24 mouse cellular contexts compared by ENCODE assay signal in genomic region chr14:46889096-46889495, GRCm38 (mm10). TPM values are rescaled to one million over a fixed set of nuclear protein-coding genes. Genes with fewer than 3 reads are reported as not detected.
DNase-seq lines count a peak whose midpoint lies in the region; ATAC-seq and TF ChIP-seq lines count a peak whose summit lies in the region.
"Had no signal": no experiment of that assay in that cellular context is flagged by ENCODE, and none has a peak within 500 bp of the region (broad histone marks: within the 10 kb centered on the region; RNA-seq: fewer than 3 reads in every experiment).

No protein-coding gene starts in this region.

- TF ChIP-seq CTCF in heart, adult 2 months (IDR thresholded peaks at IDR 0.05), result no peak

- H3K9ac ChIP-seq in heart, embryonic 12.5 days, result peak overlapping the region; percentile 40; the same call in 1 of the 2 replicates
- H3K9ac ChIP-seq in heart, embryonic 14.5 days (ENCODE audit: low read length), result 0 out of 2 replicates have a peak overlapping the region, but pooled peaks have one; percentile 27
- peak overlapping the region; percentile 49 for H3K9ac ChIP-seq in heart, embryonic 16.5 days (ENCODE audit: low read length)
- no peak overlapping the region for H3K9ac ChIP-seq in heart, embryonic 11.5 days (ENCODE audit: low read depth, low read length)
- H3K9ac ChIP-seq in heart, adult 2 months (ENCODE audit: low read depth, low read length), result no peak overlapping the region
- H3K9ac ChIP-seq: embryonic facial prominence, embryonic 13.5 days; embryonic facial prominence, embryonic 15.5 days; forebrain, embryonic 12.5 days had no signal

- H3K4me1 ChIP-seq in heart, embryonic 12.5 days (replicated peaks), result peaks cover 52% of the 10 kb centered on the region
- H3K4me1 ChIP-seq in heart, embryonic 14.5 days (ENCODE audit: control insufficient read depth in 2 of 2, insufficient read depth in 2 of 2, low read length in 2 of 2), result peaks cover 18 to 47% of the 10 kb centered on the region in 2 experiments
- peaks cover 45% of the 10 kb centered on the region for H3K4me1 ChIP-seq in heart, embryonic 16.5 days (ENCODE audit: control insufficient read depth, insufficient read depth, low read length)
- peaks cover 20% of the 10 kb centered on the region for H3K4me1 ChIP-seq in heart, embryonic 11.5 days (ENCODE audit: control insufficient read depth, insufficient read depth, low read length)
- peaks cover 2% of the 10 kb centered on the region for H3K4me1 ChIP-seq in heart, adult 2 months (ENCODE audit: control insufficient read depth, insufficient read depth, low read length)

- intact Hi-C loops in heart, postnatal 36 days (cut with DNase I), result no loop called here
- intact Hi-C loops in heart, postnatal 10 days (cut with DNase I), result no loop called here
- intact Hi-C loops in heart, adult 2 months (cut with DNase I), result no loop called here

- WGBS in heart, embryonic 12.5 days, result 74% methylated on average over 4 of the region's 4 CpGs
- 50% methylated on average over 4 of the region's 4 CpGs for WGBS in heart, embryonic 14.5 days
- 46% methylated on average over 4 of the region's 4 CpGs for WGBS in heart, embryonic 16.5 days
- 71% methylated on average over 4 of the region's 4 CpGs for whole genome bisulfite sequencing in heart, embryonic 11.5 days (ENCODE audit: insufficient replicate concordance)
- WGBS in heart, adult 2 months, result 64% methylated on average over 4 of the region's 4 CpGs

- ATAC-seq in heart, embryonic 12.5 days (ENCODE audit: insufficient number of reproducible peaks, low FRiP score), result no peak
- 0 out of 2 replicates have a peak, but pooled peaks have one; percentile 13 for ATAC-seq in heart, embryonic 14.5 days (ENCODE audit: insufficient number of reproducible peaks, insufficient read depth, low FRiP score, low read depth)
- ATAC-seq in heart, embryonic 16.5 days (replicated peaks; ENCODE audit: extremely low read depth, insufficient read depth, low FRiP score), result peak; percentile 29; the same call in 1 of the 2 replicates
- ATAC-seq in heart, embryonic 11.5 days (replicated peaks; ENCODE audit: insufficient number of reproducible peaks, low FRiP score, low TSS enrichment), result no peak
- ATAC-seq: forebrain, embryonic 14.5 days had no signal

- no peak for TF ChIP-seq POLR2A in heart, adult 2 months (IDR thresholded peaks at IDR 0.05; ENCODE audit: insufficient read depth, low read depth, low read length)

- no peak for TF ChIP-seq EP300 in heart, adult 2 months (IDR thresholded peaks at IDR 0.05; ENCODE audit: insufficient read depth, low read depth, low read length)

- H3K79me2 ChIP-seq in heart, adult 2 months (replicated peaks; ENCODE audit: control insufficient read depth, insufficient read depth, low read length), result peaks cover 11% of the 10 kb centered on the region

- no peak for DNase-seq in heart, postnatal 36 days
- DNase-seq in heart, adult 8-10 months (ENCODE audit: low spot score), result no peak
- peak; percentile 38 to 48 for DNase-seq in heart, postnatal 10 days
- DNase-seq in heart, adult 2 months, result no peak
- DNase-seq: adrenal gland, adult 2 months; adrenal gland, postnatal 10 days; adrenal gland, postnatal 25 days; cerebellum, adult 11 months; cerebellum, adult 18-20 months; cerebellum, adult 8-10 months; cerebellum, adult 9-11 months; cerebellum, postnatal 14 days; cerebellum, postnatal 36 days; embryo, embryonic 11 days had no signal

- H3K36me3 ChIP-seq in heart, embryonic 12.5 days, result peaks cover 44% of the 10 kb centered on the region
- H3K36me3 ChIP-seq in heart, embryonic 14.5 days (ENCODE audit: control insufficient read depth, insufficient read depth, low read length), result peaks cover 58% of the 10 kb centered on the region
- H3K36me3 ChIP-seq in heart, embryonic 16.5 days (ENCODE audit: control insufficient read depth, insufficient read depth), result 0 out of 2 replicates have a peak, but pooled peaks cover 9% of the 10 kb centered on the region
- peaks cover 5% of the 10 kb centered on the region for H3K36me3 ChIP-seq in heart, embryonic 11.5 days (ENCODE audit: control insufficient read depth, insufficient read depth, low read length)
- peaks cover 16% of the 10 kb centered on the region for H3K36me3 ChIP-seq in heart, adult 2 months (ENCODE audit: control insufficient read depth, insufficient read depth, low read length)
- H3K36me3 ChIP-seq: forebrain, embryonic 12.5 days had no signal

- H3K9me3 ChIP-seq in heart, embryonic 12.5 days (replicated peaks), result no peaks in the 10 kb centered on the region
- no peaks in the 10 kb centered on the region for H3K9me3 ChIP-seq in heart, embryonic 14.5 days (ENCODE audit: control insufficient read depth, low read length)
- H3K9me3 ChIP-seq in heart, embryonic 16.5 days (replicated peaks; ENCODE audit: control insufficient read depth, low read length), result no peaks in the 10 kb centered on the region
- no peaks in the 10 kb centered on the region for H3K9me3 ChIP-seq in heart, embryonic 11.5 days (replicated peaks; ENCODE audit: control insufficient read depth, low read length)
- H3K9me3 ChIP-seq: embryonic facial prominence, embryonic 13.5 days; embryonic facial prominence, embryonic 15.5 days; forebrain, embryonic 10.5 days; forebrain, embryonic 12.5 days had no signal

- H3K4me2 ChIP-seq in heart, embryonic 12.5 days, result peak overlapping the region; percentile 18; the same call in 1 of the 2 replicates
- peak overlapping the region; percentile 53 for H3K4me2 ChIP-seq in heart, embryonic 14.5 days (ENCODE audit: low read length)
- peak overlapping the region; percentile 52 for H3K4me2 ChIP-seq in heart, embryonic 16.5 days (ENCODE audit: low read depth, low read length)
- no peak overlapping the region for H3K4me2 ChIP-seq in heart, embryonic 11.5 days
- H3K4me2 ChIP-seq: embryonic facial prominence, embryonic 13.5 days; embryonic facial prominence, embryonic 15.5 days; forebrain, embryonic 12.5 days had no signal

- H3K27ac ChIP-seq in heart, embryonic 12.5 days (ENCODE audit: poor library complexity, severe bottlenecking), result peak overlapping the region; percentile 22; the same call in 1 of the 2 replicates
- H3K27ac ChIP-seq in heart, embryonic 14.5 days (replicated peaks in 1 of 2; ENCODE audit: control insufficient read depth in 1 of 2, insufficient read depth in 1 of 2, low read depth in 2 of 2, low read length in 2 of 2), result peak overlapping the region; percentile 15 to 68
- H3K27ac ChIP-seq in heart, embryonic 16.5 days (ENCODE audit: low read length), result peak overlapping the region; percentile 80
- H3K27ac ChIP-seq in heart, embryonic 11.5 days (ENCODE audit: low read depth, low read length), result no peak overlapping the region
- H3K27ac ChIP-seq in heart, adult 2 months, result no peak overlapping the region; the same call in 1 of the 2 replicates
- H3K27ac ChIP-seq: embryonic facial prominence, embryonic 13.5 days; embryonic facial prominence, embryonic 15.5 days; forebrain, embryonic 10.5 days; forebrain, embryonic 12.5 days had no signal

- no peaks in the 10 kb centered on the region for H3K27me3 ChIP-seq in heart, embryonic 12.5 days (replicated peaks)
- H3K27me3 ChIP-seq in heart, embryonic 14.5 days (ENCODE audit: control insufficient read depth, insufficient read depth, low read length), result no peaks in the 10 kb centered on the region
- no peaks in the 10 kb centered on the region for H3K27me3 ChIP-seq in heart, embryonic 16.5 days (ENCODE audit: control insufficient read depth, insufficient read depth, low read length)
- H3K27me3 ChIP-seq in heart, embryonic 11.5 days (ENCODE audit: control insufficient read depth, insufficient read depth, low read length), result no peaks in the 10 kb centered on the region
- no peaks in the 10 kb centered on the region for H3K27me3 ChIP-seq in heart, adult 2 months (ENCODE audit: control insufficient read depth, insufficient read depth, low read length)
- H3K27me3 ChIP-seq: embryonic facial prominence, embryonic 13.5 days; embryonic facial prominence, embryonic 15.5 days had no signal

- H3K4me3 ChIP-seq in heart, embryonic 12.5 days, result no peak overlapping the region
- H3K4me3 ChIP-seq in heart, embryonic 14.5 days (ENCODE audit: control insufficient read depth in 1 of 2, insufficient read depth in 1 of 2, low read depth in 1 of 2, low read length in 2 of 2), result peak overlapping the region in 1 of 2 experiments; percentile 16; a peak in 1 of 4 replicates
- peak overlapping the region; percentile 24 for H3K4me3 ChIP-seq in heart, embryonic 16.5 days (ENCODE audit: low read length)
- no peak overlapping the region for H3K4me3 ChIP-seq in heart, embryonic 11.5 days (ENCODE audit: low read depth, low read length)
- no peak overlapping the region for H3K4me3 ChIP-seq in heart, adult 2 months
- H3K4me3 ChIP-seq: embryonic facial prominence, embryonic 13.5 days; embryonic facial prominence, embryonic 15.5 days; erythroblast, embryonic 14.5 days; forebrain, embryonic 10.5 days; forebrain, embryonic 12.5 days had no signal

RNA-seq across cellular contexts. Expression of gene Samd4, which starts 6.4 kb away (rescaled TPM):
- polyA plus RNA-seq in heart, embryonic 12.5 days (2016; fragmentation: Nextera tagmentation; extraction: Ambion mirVana), result 16.5 and 17.9 TPM in 2 replicates
- 10 to 100 TPM; 56.0 to 58.2 TPM for total RNA-seq in heart, postnatal 36 days (2021)
- 11.0 and 12.0 TPM in 2 replicates for polyA plus RNA-seq in heart, embryonic 14.5 days (2014; fragmentation: Nextera tagmentation; extraction: Ambion mirVana)
- 10 to 100 TPM; 60.6 to 71.1 (median 65.1) TPM for total RNA-seq in heart, adult 8-10 months (2022)
- 16.1 and 17.8 TPM in 2 replicates for polyA plus RNA-seq in heart, embryonic 16.5 days (2015; fragmentation: Nextera tagmentation; extraction: Ambion mirVana)
- polyA plus RNA-seq in heart, embryonic 11.5 days (2014; fragmentation: Nextera tagmentation; extraction: Ambion mirVana), result 8.9 and 13.1 TPM in 2 replicates
- total RNA-seq in heart, postnatal 10 days (2021), result 10 to 100 TPM; 64.3 to 67.9 TPM
- total RNA-seq in heart, adult 2 months (2021), result 10 to 100 TPM; 51.7 to 62.3 TPM
- polyA plus RNA-seq in heart, adult 2 months (2012; rRNA removed), result 23.8 and 40.6 TPM in 2 replicates

RNA-seq across cellular contexts. Expression of gene Cgrrf1, which starts 57.2 kb away (rescaled TPM):
- 26.3 and 26.8 TPM in 2 replicates for polyA plus RNA-seq in heart, embryonic 12.5 days (2016; fragmentation: Nextera tagmentation; extraction: Ambion mirVana)
- 10 to 100 TPM; 31.8 to 37.1 TPM for total RNA-seq in heart, postnatal 36 days (2021)
- 29.7 and 35.3 TPM in 2 replicates for polyA plus RNA-seq in heart, embryonic 14.5 days (2014; fragmentation: Nextera tagmentation; extraction: Ambion mirVana)
- 10 to 100 TPM; 33.5 to 40.4 (median 36.9) TPM for total RNA-seq in heart, adult 8-10 months (2022)
- 27.0 and 28.4 TPM in 2 replicates for polyA plus RNA-seq in heart, embryonic 16.5 days (2015; fragmentation: Nextera tagmentation; extraction: Ambion mirVana)
- 26.9 and 29.0 TPM in 2 replicates for polyA plus RNA-seq in heart, embryonic 11.5 days (2014; fragmentation: Nextera tagmentation; extraction: Ambion mirVana)
- 10 to 100 TPM; 34.4 to 38.4 TPM for total RNA-seq in heart, postnatal 10 days (2021)
- total RNA-seq in heart, adult 2 months (2021), result 10 to 100 TPM; 33.5 to 38.5 TPM
- polyA plus RNA-seq in heart, adult 2 months (2012; rRNA removed), result 20.6 and 30.0 TPM in 2 replicates

Comparison
In these comparisons a context has a peak if more than half of its experiments do, and no peak if none do; other contexts are left out.
1. ATAC-seq: peak in heart, embryonic 14.5 days (single experiment) and heart, embryonic 16.5 days (single experiment); none in heart, embryonic 12.5 days (single experiment) and heart, embryonic 11.5 days (single experiment).
2. H3K27ac ChIP-seq: peak in heart, embryonic 12.5 days (single experiment), heart, embryonic 14.5 days (2 of 2) and heart, embryonic 16.5 days (single experiment); none in heart, embryonic 11.5 days (single experiment) and heart, adult 2 months (single experiment).
3. H3K9ac ChIP-seq: peak in heart, embryonic 12.5 days (single experiment), heart, embryonic 14.5 days (single experiment) and heart, embryonic 16.5 days (single experiment); none in heart, embryonic 11.5 days (single experiment) and heart, adult 2 months (single experiment).
4. DNase-seq: peak in heart, postnatal 10 days (2 of 2); none in heart, postnatal 36 days (0 of 2), heart, adult 8-10 months (single experiment) and heart, adult 2 months (0 of 2).